Comparison of ENCODE assay signal across 24 mouse cellular contexts in genomic region chr7:83145551-83145950, GRCm38 (mm10).
DNase-seq lines count a peak whose midpoint lies in the region; ATAC-seq and TF ChIP-seq lines count a peak whose summit lies in the region.
"Had no signal": no experiment of that assay in that cellular context is flagged by ENCODE, and none has a peak within 500 bp of the region (broad histone marks: within the 10 kb centered on the region; RNA-seq: fewer than 3 reads in every experiment).

No protein-coding gene starts in this region.

- no peak for TF ChIP-seq CTCF in midbrain, postnatal 0 days (IDR thresholded peaks at IDR 0.05)

- peak; percentile 5 for DNase-seq in midbrain, postnatal 0 days (ENCODE audit: low spot score)
- no peak for DNase-seq in midbrain, embryonic 14.5 days
- no peak for DNase-seq in gastrocnemius, adult 8-10 months (ENCODE audit: low spot score in 2 of 2)
- DNase-seq: adrenal gland, adult 8-10 months; adrenal gland, postnatal 36 days; B cell, adult 2 months; cerebellum, adult 11-12 months; cerebellum, adult 9-10 months; cerebellum, postnatal 25 days; gastrocnemius, postnatal 10 days; heart, adult 18-20 months; heart, postnatal 10 days; heart, postnatal 4 days had no signal

- H3K36me3 ChIP-seq in forebrain, embryonic 16.5 days (ENCODE audit: control insufficient read depth, insufficient read depth) = no peaks in the 10 kb centered on the region
- no peaks in the 10 kb centered on the region for H3K36me3 ChIP-seq in forebrain, embryonic 12.5 days (replicated peaks)
- no peaks in the 10 kb centered on the region for H3K36me3 ChIP-seq in hindbrain, embryonic 16.5 days (ENCODE audit: control insufficient read depth, insufficient read depth, low read length)
- H3K36me3 ChIP-seq in hindbrain, embryonic 13.5 days = no peaks in the 10 kb centered on the region
- H3K36me3 ChIP-seq in midbrain, postnatal 0 days (ENCODE audit: insufficient read depth, low read length) = no peaks in the 10 kb centered on the region
- H3K36me3 ChIP-seq in midbrain, embryonic 14.5 days (ENCODE audit: control insufficient read depth, insufficient read depth, low read length) = no peaks in the 10 kb centered on the region
- H3K36me3 ChIP-seq: embryonic facial prominence, embryonic 12.5 days; G1E; heart, embryonic 10.5 days had no signal

- H3K9me3 ChIP-seq in forebrain, embryonic 16.5 days (ENCODE audit: control insufficient read depth, low read length) = no peaks in the 10 kb centered on the region
- no peaks in the 10 kb centered on the region for H3K9me3 ChIP-seq in forebrain, embryonic 12.5 days
- no peaks in the 10 kb centered on the region for H3K9me3 ChIP-seq in hindbrain, embryonic 16.5 days (ENCODE audit: control insufficient read depth, low read length)
- no peaks in the 10 kb centered on the region for H3K9me3 ChIP-seq in hindbrain, embryonic 13.5 days
- H3K9me3 ChIP-seq in midbrain, postnatal 0 days (ENCODE audit: low read length) = no peaks in the 10 kb centered on the region
- H3K9me3 ChIP-seq in midbrain, embryonic 14.5 days (ENCODE audit: control insufficient read depth, low read length) = no peaks in the 10 kb centered on the region
- H3K9me3 ChIP-seq: embryonic facial prominence, embryonic 12.5 days; forebrain, embryonic 13.5 days; G1E; heart, embryonic 10.5 days had no signal

- H3K27ac ChIP-seq in forebrain, embryonic 16.5 days (ENCODE audit: low read length) = no peak overlapping the region
- no peak overlapping the region for H3K27ac ChIP-seq in forebrain, embryonic 12.5 days
- no peak overlapping the region for H3K27ac ChIP-seq in hindbrain, embryonic 16.5 days (ENCODE audit: low read depth, low read length)
- H3K27ac ChIP-seq in hindbrain, embryonic 13.5 days = no peak overlapping the region
- no peak overlapping the region for H3K27ac ChIP-seq in midbrain, postnatal 0 days (ENCODE audit: low read depth, low read length)
- no peak overlapping the region for H3K27ac ChIP-seq in midbrain, embryonic 14.5 days (replicated peaks; ENCODE audit: low read depth, low read length)
- H3K27ac ChIP-seq: embryonic facial prominence, embryonic 12.5 days; forebrain, embryonic 13.5 days; heart, embryonic 10.5 days; hindbrain, embryonic 14.5 days had no signal

- no peak overlapping the region for H3K9ac ChIP-seq in forebrain, embryonic 16.5 days (replicated peaks; ENCODE audit: low read depth, low read length)
- no peak overlapping the region for H3K9ac ChIP-seq in forebrain, embryonic 12.5 days
- H3K9ac ChIP-seq in hindbrain, embryonic 16.5 days (ENCODE audit: low read depth, low read length) = no peak overlapping the region
- no peak overlapping the region for H3K9ac ChIP-seq in hindbrain, embryonic 13.5 days
- H3K9ac ChIP-seq in midbrain, postnatal 0 days (replicated peaks; ENCODE audit: low read length, poor library complexity, severe bottlenecking) = no peak overlapping the region
- no peak overlapping the region for H3K9ac ChIP-seq in midbrain, embryonic 14.5 days (replicated peaks; ENCODE audit: low read length)
- H3K9ac ChIP-seq: embryonic facial prominence, embryonic 12.5 days; forebrain, embryonic 13.5 days; hindbrain, embryonic 14.5 days had no signal

- WGBS in forebrain, embryonic 16.5 days = 79% methylated on average over 5 of the region's 5 CpGs
- WGBS in forebrain, embryonic 12.5 days = 90% methylated on average over 5 of the region's 5 CpGs
- 72% methylated on average over 5 of the region's 5 CpGs for WGBS in hindbrain, embryonic 16.5 days
- 87% methylated on average over 5 of the region's 5 CpGs for WGBS in hindbrain, embryonic 13.5 days
- WGBS in midbrain, postnatal 0 days = 70% methylated on average over 5 of the region's 5 CpGs
- 88% methylated on average over 5 of the region's 5 CpGs for WGBS in midbrain, embryonic 14.5 days

- H3K4me1 ChIP-seq in forebrain, embryonic 16.5 days (replicated peaks; ENCODE audit: control insufficient read depth, insufficient read depth, low read length) = no peaks in the 10 kb centered on the region
- H3K4me1 ChIP-seq in forebrain, embryonic 12.5 days = no peaks in the 10 kb centered on the region
- no peaks in the 10 kb centered on the region for H3K4me1 ChIP-seq in hindbrain, embryonic 16.5 days (ENCODE audit: control insufficient read depth, insufficient read depth, low read depth, low read length)
- no peaks in the 10 kb centered on the region for H3K4me1 ChIP-seq in hindbrain, embryonic 13.5 days (replicated peaks)
- no peaks in the 10 kb centered on the region for H3K4me1 ChIP-seq in midbrain, postnatal 0 days (ENCODE audit: insufficient read depth, low read length)
- H3K4me1 ChIP-seq in midbrain, embryonic 14.5 days (ENCODE audit: control insufficient read depth, insufficient read depth, low read length) = no peaks in the 10 kb centered on the region
- H3K4me1 ChIP-seq: embryonic facial prominence, embryonic 12.5 days; forebrain, embryonic 13.5 days had no signal

- no peak overlapping the region for H3K4me2 ChIP-seq in forebrain, embryonic 16.5 days (ENCODE audit: low read length)
- no peak overlapping the region for H3K4me2 ChIP-seq in forebrain, embryonic 12.5 days
- no peak overlapping the region for H3K4me2 ChIP-seq in hindbrain, embryonic 16.5 days (ENCODE audit: low read length)
- H3K4me2 ChIP-seq in hindbrain, embryonic 13.5 days = no peak overlapping the region
- H3K4me2 ChIP-seq in midbrain, postnatal 0 days (ENCODE audit: low read depth, low read length, poor library complexity, severe bottlenecking) = no peak overlapping the region
- no peak overlapping the region for H3K4me2 ChIP-seq in midbrain, embryonic 14.5 days (ENCODE audit: low read length)
- H3K4me2 ChIP-seq: embryonic facial prominence, embryonic 12.5 days; forebrain, embryonic 13.5 days; hindbrain, embryonic 14.5 days had no signal

- ATAC-seq in forebrain, embryonic 16.5 days = peak; percentile 61; the same call in 1 of the 2 replicates
- ATAC-seq in forebrain, embryonic 12.5 days (ENCODE audit: low FRiP score) = no peak
- peak; percentile 50; the same call in 1 of the 2 replicates for ATAC-seq in hindbrain, embryonic 16.5 days
- ATAC-seq in hindbrain, embryonic 13.5 days (ENCODE audit: low FRiP score) = no peak
- no peak for ATAC-seq in midbrain, postnatal 0 days (ENCODE audit: low FRiP score)
- no peak for ATAC-seq in midbrain, embryonic 14.5 days (ENCODE audit: low FRiP score, low TSS enrichment)
- ATAC-seq: CD4-positive, CD25-positive, alpha-beta regulatory T cell, adult 4 months; forebrain, embryonic 13.5 days; inflammation-experienced regulatory T-cells, adult 6 months had no signal

- H3K4me3 ChIP-seq in forebrain, embryonic 16.5 days (replicated peaks; ENCODE audit: low read length) = no peak overlapping the region
- no peak overlapping the region for H3K4me3 ChIP-seq in forebrain, embryonic 12.5 days (replicated peaks)
- H3K4me3 ChIP-seq in hindbrain, embryonic 16.5 days (ENCODE audit: low read length) = no peak overlapping the region
- H3K4me3 ChIP-seq in hindbrain, embryonic 13.5 days = no peak overlapping the region
- H3K4me3 ChIP-seq in midbrain, postnatal 0 days (ENCODE audit: low read depth, low read length) = no peak overlapping the region
- no peak overlapping the region for H3K4me3 ChIP-seq in midbrain, embryonic 14.5 days (replicated peaks; ENCODE audit: low read depth, low read length)
- H3K4me3 ChIP-seq: embryonic facial prominence, embryonic 12.5 days; forebrain, embryonic 13.5 days; heart, embryonic 10.5 days had no signal

- H3K27me3 ChIP-seq in forebrain, embryonic 16.5 days (replicated peaks; ENCODE audit: control insufficient read depth, insufficient read depth, low read length) = no peaks in the 10 kb centered on the region
- no peaks in the 10 kb centered on the region for H3K27me3 ChIP-seq in forebrain, embryonic 12.5 days
- H3K27me3 ChIP-seq in hindbrain, embryonic 16.5 days (replicated peaks; ENCODE audit: control insufficient read depth, insufficient read depth, low read length) = no peaks in the 10 kb centered on the region
- H3K27me3 ChIP-seq in hindbrain, embryonic 13.5 days = no peaks in the 10 kb centered on the region
- no peaks in the 10 kb centered on the region for H3K27me3 ChIP-seq in midbrain, postnatal 0 days (ENCODE audit: insufficient read depth, low read length)
- no peaks in the 10 kb centered on the region for H3K27me3 ChIP-seq in midbrain, embryonic 14.5 days (ENCODE audit: control insufficient read depth, insufficient read depth, low read length)
- H3K27me3 ChIP-seq: embryonic facial prominence, embryonic 12.5 days; forebrain, embryonic 13.5 days had no signal

Comparison
In these comparisons a context has a peak if more than half of its experiments do, and no peak if none do; other contexts are left out.
1. ATAC-seq: peak in forebrain, embryonic 16.5 days (single experiment) and hindbrain, embryonic 16.5 days (single experiment); none in forebrain, embryonic 12.5 days (single experiment), hindbrain, embryonic 13.5 days (single experiment), midbrain, postnatal 0 days (single experiment) and midbrain, embryonic 14.5 days (single experiment).